Mouse (Mus musculus): ENCODE data around the gene Erg. TPM values are rescaled to one million over a fixed set of nuclear protein-coding genes. Genes with fewer than 3 reads are reported as not detected.

The Erg gene
- polyA plus RNA-seq, 1 experiment from 2014 or later, result 5.4 TPM

- no peak for ATAC-seq (ENCODE audit: insufficient number of reproducible peaks, low FRiP score)
- no peaks in the 10 kb centered on the region for H3K9me3 ChIP-seq (replicated peaks)
- H3K9ac ChIP-seq, result no peak overlapping the region
- H3K4me3 ChIP-seq, result no peak overlapping the region
- peaks cover 65% of the 10 kb centered on the region for H3K4me1 ChIP-seq (replicated peaks)
- no peak overlapping the region for H3K4me2 ChIP-seq
- H3K27ac ChIP-seq (ENCODE audit: poor library complexity, severe bottlenecking), result no peak overlapping the region
- no peaks in the 10 kb centered on the region for H3K27me3 ChIP-seq (replicated peaks)
- 68% methylated on average over 6 of the region's 6 CpGs for WGBS
- no peaks in the 10 kb centered on the region for H3K36me3 ChIP-seq
Observed at GRCm38 (mm10) chr16:95349344-95349743, 237.0 kb downstream of the Erg start.

GRCm38 (mm10) chr16:95348555-95348954, 237.8 kb downstream of the Erg start:
- no peak overlapping the region for H3K9ac ChIP-seq
- no peaks in the 10 kb centered on the region for H3K9me3 ChIP-seq (replicated peaks)
- H3K4me2 ChIP-seq, result no peak overlapping the region
- H3K4me1 ChIP-seq (replicated peaks), result peaks cover 61% of the 10 kb centered on the region
- WGBS, result 72% methylated on average over 9 of the region's 9 CpGs
- H3K36me3 ChIP-seq, result no peaks in the 10 kb centered on the region
- no peak overlapping the region for H3K27ac ChIP-seq (ENCODE audit: poor library complexity, severe bottlenecking)
- H3K4me3 ChIP-seq, result no peak overlapping the region
- no peak for ATAC-seq (ENCODE audit: insufficient number of reproducible peaks, low FRiP score)
- no peaks in the 10 kb centered on the region for H3K27me3 ChIP-seq (replicated peaks)

GRCm38 (mm10) chr16:95347202-95347601, 239.2 kb downstream of the Erg start:
- 0% methylated on average over 3 of the region's 3 CpGs for WGBS
- no peak overlapping the region for H3K4me3 ChIP-seq

GRCm38 (mm10) chr16:95345882-95346281, 240.5 kb downstream of the Erg start:
- peaks cover 51% of the 10 kb centered on the region for H3K4me1 ChIP-seq (replicated peaks)
- H3K27me3 ChIP-seq (replicated peaks), result no peaks in the 10 kb centered on the region; the same call in 1 of the 2 replicates
- no peak overlapping the region for H3K4me3 ChIP-seq
- peak overlapping the region; percentile 35 for H3K4me2 ChIP-seq
- no peak for ATAC-seq (ENCODE audit: insufficient number of reproducible peaks, low FRiP score)
- H3K36me3 ChIP-seq, result no peaks in the 10 kb centered on the region
- 0 out of 2 replicates have a peak overlapping the region, but pooled peaks have one; percentile 85 for H3K27ac ChIP-seq (ENCODE audit: poor library complexity, severe bottlenecking)
- no peak overlapping the region for H3K9ac ChIP-seq
- WGBS, result 3% methylated on average over 7 of the region's 7 CpGs
- H3K9me3 ChIP-seq (replicated peaks), result no peaks in the 10 kb centered on the region

More at GRCm38 (mm10) chr16:95347202-95347601, 239.2 kb downstream of the Erg start:
- Histone ChIP-seq H3K9ac (peak overlapping the region; percentile 54), H3K36me3 (no peaks in the 10 kb centered on the region), H3K9me3 (replicated peaks) (no peaks in the 10 kb centered on the region), H3K27me3 (replicated peaks) (no peaks in the 10 kb centered on the region; the same call in 1 of the 2 replicates), H3K27ac (ENCODE audit: poor library complexity, severe bottlenecking) (peak overlapping the region; percentile 85), H3K4me1 (replicated peaks) (peaks cover 52% of the 10 kb centered on the region), H3K4me2 (peak overlapping the region; percentile 50)
- peak; percentile 85 for ATAC-seq (ENCODE audit: insufficient number of reproducible peaks, low FRiP score)

GRCm38 (mm10) chr16:95344961-95345360, 241.4 kb downstream of the Erg start:
- H3K27me3 ChIP-seq (replicated peaks), result no peaks in the 10 kb centered on the region; the same call in 1 of the 2 replicates
- no peak overlapping the region for H3K27ac ChIP-seq (ENCODE audit: poor library complexity, severe bottlenecking)
- no peak overlapping the region for H3K4me3 ChIP-seq
- peaks cover 51% of the 10 kb centered on the region for H3K4me1 ChIP-seq (replicated peaks)
- no peak overlapping the region for H3K4me2 ChIP-seq
- WGBS, result 63% methylated on average over 10 of the region's 10 CpGs
- no peaks in the 10 kb centered on the region for H3K9me3 ChIP-seq (replicated peaks)
- no peak for ATAC-seq (ENCODE audit: insufficient number of reproducible peaks, low FRiP score)
- 0 out of 2 replicates have a peak overlapping the region, but pooled peaks have one; percentile 23 for H3K9ac ChIP-seq
- H3K36me3 ChIP-seq, result no peaks in the 10 kb centered on the region

GRCm38 (mm10) chr16:95342030-95342429, 244.4 kb downstream of the Erg start:
- WGBS, result 64% methylated on average over 8 of the region's 8 CpGs
- ATAC-seq (ENCODE audit: insufficient number of reproducible peaks, low FRiP score), result no peak
- Histone ChIP-seq H3K4me3 (no peak overlapping the region), H3K9me3 (replicated peaks) (no peaks in the 10 kb centered on the region), H3K4me1 (replicated peaks) (peaks cover 31% of the 10 kb centered on the region), H3K4me2 (peak overlapping the region; percentile 54; the same call in 1 of the 2 replicates), H3K27me3 (replicated peaks) (no peaks in the 10 kb centered on the region; the same call in 1 of the 2 replicates), H3K27ac (ENCODE audit: poor library complexity, severe bottlenecking) (no peak overlapping the region), H3K9ac (no peak overlapping the region), H3K36me3 (no peaks in the 10 kb centered on the region)

GRCm38 (mm10) chr16:95340885-95341791, 245.3 kb downstream of the Erg start:
- H3K4me2 ChIP-seq, result peak overlapping the region; percentile 54
- H3K4me1 ChIP-seq (replicated peaks), result peaks cover 22% of the 10 kb centered on the region
- peak overlapping the region; percentile 28; the same call in 1 of the 2 replicates for H3K27ac ChIP-seq (ENCODE audit: poor library complexity, severe bottlenecking)
- no peaks in the 10 kb centered on the region for H3K36me3 ChIP-seq
- H3K4me3 ChIP-seq, result no peak overlapping the region; the same call in 1 of the 2 replicates
- H3K9me3 ChIP-seq (replicated peaks), result no peaks in the 10 kb centered on the region
- WGBS, result 20% methylated on average over 26 of the region's 28 CpGs
- no peak overlapping the region for H3K9ac ChIP-seq
- H3K27me3 ChIP-seq (replicated peaks), result no peaks in the 10 kb centered on the region; the same call in 1 of the 2 replicates
- peak; percentile 74 for ATAC-seq (ENCODE audit: insufficient number of reproducible peaks, low FRiP score)

GRCm38 (mm10) chr16:95332159-95332558, 254.2 kb downstream of the Erg start:
- no peaks in the 10 kb centered on the region for H3K9me3 ChIP-seq (replicated peaks)
- no peaks in the 10 kb centered on the region for H3K27me3 ChIP-seq (replicated peaks)
- H3K27ac ChIP-seq (ENCODE audit: poor library complexity, severe bottlenecking), result no peak overlapping the region
- no peak overlapping the region for H3K9ac ChIP-seq
- WGBS, result 67% methylated on average over 5 of the region's 5 CpGs
- H3K4me1 ChIP-seq (replicated peaks), result no peaks in the 10 kb centered on the region
- no peak for ATAC-seq (ENCODE audit: insufficient number of reproducible peaks, low FRiP score)
- H3K4me2 ChIP-seq, result no peak overlapping the region
- H3K36me3 ChIP-seq, result no peaks in the 10 kb centered on the region
- no peak overlapping the region for H3K4me3 ChIP-seq

GRCm38 (mm10) chr16:95321945-95322625, 264.3 kb downstream of the Erg start:
- H3K9ac ChIP-seq, result no peak overlapping the region
- H3K27me3 ChIP-seq (replicated peaks), result no peaks in the 10 kb centered on the region
- H3K27ac ChIP-seq (ENCODE audit: poor library complexity, severe bottlenecking), result no peak overlapping the region
- no peak for ATAC-seq (ENCODE audit: insufficient number of reproducible peaks, low FRiP score)
- 36% methylated on average over 9 of the region's 9 CpGs for WGBS
- H3K4me3 ChIP-seq, result no peak overlapping the region
- no peaks in the 10 kb centered on the region for H3K9me3 ChIP-seq (replicated peaks)
- H3K4me2 ChIP-seq, result no peak overlapping the region
- no peaks in the 10 kb centered on the region for H3K36me3 ChIP-seq
- no peaks in the 10 kb centered on the region for H3K4me1 ChIP-seq (replicated peaks)

Data from heart, embryonic 12.5 days (tissue).